Mouse (Mus musculus) E14TG2a.4 (cell line): ENCODE measurements at regions not wholly inside any gene's neighbourhood (a gene's known extent, or its start where the extent isn't known, plus 50 kb on each side); places are given as distances from the start of the nearest gene placed in this dataset.

Experiments
- CTCF ChIP-seq: conservative IDR thresholded peaks from 2 replicates; pipeline ENCODE4 v1.5.1; 2014; ENCODE audit warnings: low read length
- POU5F1 ChIP-seq: IDR thresholded peaks from 2 replicates; pipeline ENCODE4 v1.6.1; 2014; ENCODE audit warnings: low read length, borderline replicate concordance

GRCm38 (mm10) chr12:39560734-39561446, 476.9 kb downstream of the Arl4a start:
- TF ChIP-seq CTCF (no peak), POU5F1 (no peak)
